Mouse (Mus musculus): ENCODE results near the gene Blmh.

DNA sequence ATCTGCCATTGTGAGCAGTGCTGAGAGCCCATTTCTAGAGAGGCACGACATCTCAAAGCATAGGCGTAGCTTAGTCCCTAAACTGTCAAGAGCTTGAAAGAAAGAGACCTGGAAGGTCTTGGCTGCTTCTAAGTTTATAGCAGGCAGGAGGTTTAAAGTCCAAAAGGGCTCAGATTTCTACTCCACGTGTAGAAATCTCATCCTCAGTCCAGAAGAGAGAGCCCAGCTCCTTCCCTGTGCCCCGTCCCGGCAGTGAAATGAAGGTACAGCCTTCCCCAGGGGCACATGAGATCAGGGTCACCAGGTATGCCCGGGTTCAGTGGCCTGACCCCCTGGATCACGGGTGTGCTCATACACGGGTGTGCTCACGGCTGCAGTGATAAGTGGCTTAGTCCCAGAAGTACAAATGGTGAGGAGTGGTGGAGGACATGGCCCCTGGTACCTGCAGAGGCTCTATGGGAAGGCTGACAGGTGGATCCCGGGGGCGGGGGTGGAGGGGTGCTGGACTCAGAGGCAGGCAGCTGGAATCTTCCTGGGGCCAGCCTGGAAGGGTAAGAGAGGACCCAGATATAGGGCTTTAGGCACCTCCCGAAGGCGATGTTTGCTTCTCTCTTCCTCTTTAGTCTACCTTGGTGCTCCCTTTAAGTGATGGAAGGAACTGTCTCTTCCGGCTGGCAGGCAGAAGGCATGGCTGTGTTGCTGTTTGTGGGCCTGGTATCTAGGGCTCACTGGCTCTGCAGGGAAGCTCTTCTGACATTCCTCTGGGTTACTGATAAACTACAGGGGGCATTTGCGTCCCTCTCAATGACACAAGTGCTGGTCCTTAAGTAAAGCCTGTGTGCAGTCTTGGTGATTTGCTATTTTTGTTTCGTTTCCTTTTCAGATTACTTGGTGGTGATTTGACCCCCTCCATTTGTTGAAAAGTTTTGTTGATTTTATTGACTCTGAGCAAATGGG is 84.7 kb downstream of the Blmh start:
- TF ChIP-seq POLR2A (IDR thresholded peaks at IDR 0.05; ENCODE audit: insufficient read depth, low read depth, low read length) = no peak
- TF ChIP-seq CTCF (IDR thresholded peaks at IDR 0.05; ENCODE audit: insufficient read depth, low read depth, low read length) = no peak
